Mouse (Mus musculus) hindbrain, embryonic 14.5 days (tissue): ENCODE measurements around the gene Gm136. TPM values are rescaled to one million over a fixed set of nuclear protein-coding genes. Genes with fewer than 3 reads are reported as not detected.

Source experiments
- ATAC-seq: fragments of 200-750 bp; cut with Nextera tagmentation; 2 replicates; pipeline ENCODE4 v1.8.0; 2017; ENCODE audit warnings: moderate number of reproducible peaks, mild to moderate bottlenecking, moderate TSS enrichment, moderate library complexity; ENCODE audit not compliant: low FRiP score
- DNase-seq: peaks from one replicate; pipeline ENCODE4 v3.0.0-alpha.2; 2015; ENCODE audit warnings: low spot score
- H3K27ac ChIP-seq: fragments of 300-500 bp; sonication (generic); 2 replicates; pipeline ENCODE4 v1.5.1; 2014; ENCODE audit warnings: mild to moderate bottlenecking, moderate library complexity
- H3K27me3 ChIP-seq: fragments of 300-500 bp; sonication (generic); 2 replicates; pipeline ENCODE4 v1.6.1; 2014; ENCODE audit warnings: mild to moderate bottlenecking, low read length, mixed read lengths; ENCODE audit not compliant: control insufficient read depth, insufficient read depth
- H3K36me3 ChIP-seq: fragments of 300-500 bp; sonication (generic); replicated peaks from 2 replicates; pipeline ENCODE4 v1.6.1; 2014; ENCODE audit not compliant: control insufficient read depth, insufficient read depth
- H3K4me1 ChIP-seq: fragments of 300-500 bp; sonication (generic); replicated peaks from 2 replicates; pipeline ENCODE4 v1.6.1; 2014; ENCODE audit warnings: antibody characterized with exemption, low read length, mixed read lengths; ENCODE audit not compliant: control insufficient read depth, insufficient read depth
- H3K4me2 ChIP-seq: fragments of 300-500 bp; sonication (generic); replicated peaks from 2 replicates; pipeline ENCODE4 v1.6.1; 2014; ENCODE audit warnings: mild to moderate bottlenecking, moderate library complexity
- H3K4me3 ChIP-seq: fragments of 300-500 bp; sonication (generic); replicated peaks from 2 replicates; pipeline ENCODE4 v1.5.1; 2014; ENCODE audit warnings: mild to moderate bottlenecking, low read length
- H3K9ac ChIP-seq: fragments of 300-500 bp; sonication (generic); 2 replicates; pipeline ENCODE4 v1.6.1; 2014
- H3K9me3 ChIP-seq: fragments of 300-500 bp; sonication (generic); 2 replicates; pipeline ENCODE4 v1.6.1; 2016; ENCODE audit warnings: low read length; ENCODE audit not compliant: control insufficient read depth
- WGBS: fragments of 180-500 bp; shearing (Covaris S2); extraction: QIAGEN DNeasy Blood & Tissue Kit; methylation state at CpG from one replicate; pipeline ENCODE4 v1.1.7; 2014; 5-methylcytosine and 5-hydroxymethylcytosine counted together
- polyA plus RNA-seq: library from polyadenylated mRNA; unstranded; fragments of >200 nt; fragmentation: Nextera tagmentation; extraction: Ambion mirVana; gene quantifications from 2 replicates; pipeline ENCODE4 v1.2.1, GENCODE M21; 2014

The Gm136 gene
- polyA plus RNA-seq: not detected in 2 replicates

GRCm38 (mm10) chr4:34756163-34756562, at the start of gene Gm136:
Gm136 (minus strand) TSS chr4:34756263.
- no peaks in the 10 kb centered on the region for H3K9me3 ChIP-seq
- no peak within 1 kb of the TSS for H3K9ac ChIP-seq
- H3K4me3 ChIP-seq: no peak within 1 kb of the TSS
- DNase-seq: no peak
- H3K36me3 ChIP-seq: no peaks in the 10 kb centered on the region
- no peak within 1 kb of the TSS for H3K27ac ChIP-seq
- no peak for ATAC-seq
- no peak within 1 kb of the TSS for H3K4me2 ChIP-seq
- 92% methylated on average over 1 of the region's 1 CpGs for WGBS
- H3K4me1 ChIP-seq: no peaks in the 10 kb centered on the region
- no peaks in the 10 kb centered on the region for H3K27me3 ChIP-seq

DNA sequence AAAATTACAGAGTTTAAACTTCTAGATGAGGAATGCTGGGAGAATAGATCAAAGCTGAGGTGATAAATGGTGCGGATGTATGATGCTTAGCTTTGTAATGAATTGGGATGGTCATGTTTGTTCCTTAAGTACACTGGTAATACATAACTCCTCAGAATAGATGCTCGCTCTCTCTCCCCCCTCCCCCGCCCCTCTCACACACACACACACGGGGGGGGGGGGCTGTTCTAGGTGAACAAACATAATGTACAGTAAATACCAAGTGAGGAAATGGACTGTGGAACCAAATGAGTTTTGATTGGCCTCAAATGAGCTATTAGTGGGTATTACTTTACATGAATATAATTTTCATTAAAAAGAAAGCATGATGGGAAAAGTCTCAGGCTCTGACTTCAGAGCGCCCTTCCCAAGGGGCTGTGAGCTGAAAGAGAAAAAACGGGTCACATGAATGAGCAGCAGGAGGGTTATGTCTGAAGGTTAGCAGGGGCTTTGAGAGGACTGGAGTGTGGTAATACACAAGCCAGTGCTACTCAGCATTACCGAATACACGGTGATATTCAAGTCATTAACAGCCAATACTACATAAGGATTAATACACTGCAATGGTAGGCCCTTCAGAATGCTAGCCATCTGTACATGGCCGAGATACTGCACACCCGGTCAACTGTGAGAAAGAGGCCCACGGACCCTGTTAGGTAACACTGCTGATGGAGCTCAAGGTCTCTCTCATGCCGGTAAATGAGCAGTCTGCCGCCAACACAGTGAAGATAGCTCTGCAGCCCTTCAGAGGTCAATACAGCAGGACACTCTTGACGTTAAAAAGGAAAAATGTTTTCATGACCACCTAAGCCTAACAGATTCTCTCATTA, 45.3 kb upstream of the Gm136 start:
- H3K27ac ChIP-seq: no peak overlapping the region
- no peaks in the 10 kb centered on the region for H3K9me3 ChIP-seq
- H3K9ac ChIP-seq: no peak overlapping the region
- peaks cover 30% of the 10 kb centered on the region for H3K36me3 ChIP-seq
- DNase-seq (no peak), ATAC-seq (0 out of 2 replicates have a peak, but pooled peaks have one; percentile 34)
- H3K4me3 ChIP-seq: no peak overlapping the region
- no peaks in the 10 kb centered on the region; the same call in 1 of the 2 replicates for H3K4me1 ChIP-seq
- H3K27me3 ChIP-seq: no peaks in the 10 kb centered on the region
- 82% methylated on average over 14 of the region's 14 CpGs for WGBS
- no peak overlapping the region for H3K4me2 ChIP-seq

DNA sequence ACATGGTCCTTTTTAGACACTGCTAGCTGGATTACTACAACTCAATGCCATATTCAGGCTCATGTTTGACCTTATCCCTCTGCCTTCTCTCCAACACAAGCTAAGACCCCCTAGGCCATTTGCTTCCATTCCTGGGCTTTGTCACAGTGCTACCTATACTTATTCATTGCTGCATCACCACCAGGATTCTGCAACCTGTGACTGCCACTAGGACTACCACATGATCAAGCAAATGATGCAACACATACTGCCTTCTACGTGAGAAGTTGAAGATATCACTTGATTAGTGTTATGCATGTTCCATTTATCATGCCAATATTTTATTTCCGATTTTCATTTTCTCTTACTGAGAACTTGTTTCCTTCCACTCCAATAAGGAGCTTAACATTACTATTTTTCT, 41.9 kb upstream of the Gm136 start:
- no peak overlapping the region for H3K4me2 ChIP-seq
- WGBS: 91% methylated on average over 2 of the region's 2 CpGs
- H3K27ac ChIP-seq: no peak overlapping the region
- DNase-seq (no peak), ATAC-seq (no peak)
- no peaks in the 10 kb centered on the region for H3K27me3 ChIP-seq
- H3K4me1 ChIP-seq: no peaks in the 10 kb centered on the region; the same call in 1 of the 2 replicates
- H3K9ac ChIP-seq: no peak overlapping the region
- 0 out of 2 replicates have a peak, but pooled peaks cover 9% of the 10 kb centered on the region for H3K36me3 ChIP-seq
- no peak overlapping the region for H3K4me3 ChIP-seq
- H3K9me3 ChIP-seq: no peaks in the 10 kb centered on the region

- Histone ChIP-seq H3K9ac (no peak overlapping the region), H3K27me3 (no peaks in the 10 kb centered on the region), H3K9me3 (no peaks in the 10 kb centered on the region), H3K4me1 (no peaks in the 10 kb centered on the region; the same call in 1 of the 2 replicates), H3K4me3 (no peak overlapping the region), H3K27ac (no peak overlapping the region), H3K36me3 (0 out of 2 replicates have a peak, but pooled peaks cover 5% of the 10 kb centered on the region), H3K4me2 (no peak overlapping the region)
- DNase-seq (no peak), ATAC-seq (no peak)
- 85% methylated on average over 8 of the region's 8 CpGs for WGBS
Observed at GRCm38 (mm10) chr4:34797294-34797983, 41.4 kb upstream of the Gm136 start.

- Histone ChIP-seq H3K4me2 (no peak overlapping the region), H3K4me3 (no peak overlapping the region), H3K36me3 (no peaks in the 10 kb centered on the region), H3K4me1 (no peaks in the 10 kb centered on the region), H3K27me3 (no peaks in the 10 kb centered on the region), H3K27ac (no peak overlapping the region), H3K9ac (no peak overlapping the region), H3K9me3 (no peaks in the 10 kb centered on the region)
- WGBS: 67% methylated on average over 5 of the region's 5 CpGs
- DNase-seq: no peak
- peak; percentile 46; the same call in 1 of the 2 replicates for ATAC-seq
Observed at GRCm38 (mm10) chr4:34796294-34796693, 40.2 kb upstream of the Gm136 start.

GRCm38 (mm10) chr4:34786476-34786875, 30.4 kb upstream of the Gm136 start:
- Histone ChIP-seq H3K27me3 (no peaks in the 10 kb centered on the region), H3K9me3 (no peaks in the 10 kb centered on the region), H3K4me3 (no peak overlapping the region), H3K36me3 (no peaks in the 10 kb centered on the region), H3K27ac (no peak overlapping the region), H3K9ac (no peak overlapping the region), H3K4me1 (no peaks in the 10 kb centered on the region), H3K4me2 (no peak overlapping the region)
- DNase-seq (no peak), ATAC-seq (no peak)
- 87% methylated on average over 3 of the region's 3 CpGs for WGBS

GRCm38 (mm10) chr4:34785646-34786045, 29.6 kb upstream of the Gm136 start:
- Histone ChIP-seq H3K9ac (no peak overlapping the region), H3K4me3 (no peak overlapping the region), H3K9me3 (no peaks in the 10 kb centered on the region), H3K27me3 (no peaks in the 10 kb centered on the region), H3K4me2 (no peak overlapping the region), H3K27ac (no peak overlapping the region), H3K36me3 (no peaks in the 10 kb centered on the region), H3K4me1 (no peaks in the 10 kb centered on the region)
- ATAC-seq: peak; percentile 27; the same call in 1 of the 2 replicates
- no peak for DNase-seq
- 71% methylated on average over 2 of the region's 2 CpGs for WGBS

GRCm38 (mm10) chr4:34784865-34785264, 28.8 kb upstream of the Gm136 start:
- ATAC-seq: peak; percentile 24; the same call in 1 of the 2 replicates
- H3K36me3 ChIP-seq: no peaks in the 10 kb centered on the region
- DNase-seq: no peak

DNA sequence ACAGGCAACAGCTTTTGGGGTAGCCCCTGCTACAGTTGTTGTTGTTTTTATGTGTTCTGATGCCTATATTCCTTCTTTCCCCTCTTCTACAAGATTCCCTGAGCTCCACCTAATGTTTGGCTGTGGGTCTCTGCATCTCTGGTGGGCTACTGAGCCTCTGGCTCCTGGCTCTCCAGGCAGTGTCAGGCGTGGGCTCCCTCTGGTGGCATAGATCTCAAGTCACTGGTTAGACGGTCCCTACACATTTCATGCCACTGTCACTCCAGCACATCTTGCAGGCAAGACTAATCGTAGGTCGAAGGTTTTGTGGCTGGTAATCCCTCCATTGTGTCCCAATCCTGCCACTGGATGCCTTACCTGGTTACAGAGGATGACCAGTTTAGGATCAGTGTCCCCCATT, 26.7 kb upstream of the Gm136 start:
- no peaks in the 10 kb centered on the region for H3K36me3 ChIP-seq
- no peak overlapping the region for H3K4me3 ChIP-seq
- no peaks in the 10 kb centered on the region for H3K4me1 ChIP-seq
- no peak for DNase-seq
- H3K27me3 ChIP-seq: no peaks in the 10 kb centered on the region
- H3K4me2 ChIP-seq: no peak overlapping the region
- H3K27ac ChIP-seq: no peak overlapping the region
- no peaks in the 10 kb centered on the region for H3K9me3 ChIP-seq
- WGBS: 36% methylated on average over 4 of the region's 4 CpGs
- no peak for ATAC-seq
- no peak overlapping the region for H3K9ac ChIP-seq

More at GRCm38 (mm10) chr4:34784865-34785264, 28.8 kb upstream of the Gm136 start:
- no peak overlapping the region for H3K27ac ChIP-seq
- no peak overlapping the region for H3K4me3 ChIP-seq
- H3K4me1 ChIP-seq: no peaks in the 10 kb centered on the region
- H3K9ac ChIP-seq: no peak overlapping the region
- H3K4me2 ChIP-seq: no peak overlapping the region
- H3K27me3 ChIP-seq: no peaks in the 10 kb centered on the region
- WGBS: 56% methylated on average over 5 of the region's 5 CpGs
- H3K9me3 ChIP-seq: no peaks in the 10 kb centered on the region
